Mouse (Mus musculus): ENCODE measurements around the gene Gm17657.

Gm17657 gene

GRCm38 (mm10) chr17:29549543-29550428 is at the start of gene Gm17657, which contains the start of gene Tbc1d22b:
TSS of gene Gm17657 (minus strand) at chr17:29549638.
TSS of gene Tbc1d22b (plus strand) at chr17:29549785.
- DNase-seq (ENCODE audit: low spot score in 2 of 2): peak; percentile 92 to 95

- DNase-seq (ENCODE audit: low spot score in 2 of 2): no peak
Measured at GRCm38 (mm10) chr17:29599051-29599450, 49.6 kb upstream of the Gm17657 start.

- DNase-seq (ENCODE audit: low spot score in 2 of 2): no peak
Measured at GRCm38 (mm10) chr17:29596771-29597132, 47.3 kb upstream of the Gm17657 start.

GRCm38 (mm10) chr17:29595891-29596770 is 46.7 kb upstream of the Gm17657 start:
- peak; percentile 11 to 13 for DNase-seq (ENCODE audit: low spot score in 2 of 2)

GRCm38 (mm10) chr17:29589221-29589898 is 39.9 kb upstream of the Gm17657 start:
- no peak for DNase-seq (ENCODE audit: low spot score in 2 of 2)

- no peak for DNase-seq (ENCODE audit: low spot score in 2 of 2)
Measured at GRCm38 (mm10) chr17:29586921-29587320, 37.5 kb upstream of the Gm17657 start.

- no peak for DNase-seq (ENCODE audit: low spot score in 2 of 2)
Measured at GRCm38 (mm10) chr17:29585446-29585845, 36.0 kb upstream of the Gm17657 start.

GRCm38 (mm10) chr17:29584737-29585136 is 35.3 kb upstream of the Gm17657 start:
- no peak for DNase-seq (ENCODE audit: low spot score in 2 of 2)

GRCm38 (mm10) chr17:29584306-29584705 is 34.9 kb upstream of the Gm17657 start:
- DNase-seq (ENCODE audit: low spot score in 2 of 2): no peak

- DNase-seq (ENCODE audit: low spot score in 2 of 2): no peak
Measured at GRCm38 (mm10) chr17:29583569-29583968, 34.1 kb upstream of the Gm17657 start.

- no peak for DNase-seq (ENCODE audit: low spot score in 2 of 2)
Measured at GRCm38 (mm10) chr17:29579579-29580126, 30.2 kb upstream of the Gm17657 start.

GRCm38 (mm10) chr17:29569831-29570230 is 20.4 kb upstream of the Gm17657 start:
- no peak for DNase-seq (ENCODE audit: low spot score in 2 of 2)

GRCm38 (mm10) chr17:29568435-29568834 is 19.0 kb upstream of the Gm17657 start:
- DNase-seq (ENCODE audit: low spot score in 2 of 2): no peak

- DNase-seq (ENCODE audit: low spot score in 2 of 2): no peak
Measured at GRCm38 (mm10) chr17:29565521-29565920, 16.1 kb upstream of the Gm17657 start.

GRCm38 (mm10) chr17:29558476-29558875 is 9.0 kb upstream of the Gm17657 start:
- DNase-seq (ENCODE audit: low spot score in 2 of 2): no peak

- DNase-seq (ENCODE audit: low spot score in 2 of 2): no peak
Measured at GRCm38 (mm10) chr17:29556893-29557292, 7.5 kb upstream of the Gm17657 start.

GRCm38 (mm10) chr17:29556456-29556855 is 7.0 kb upstream of the Gm17657 start:
- DNase-seq (ENCODE audit: low spot score in 2 of 2): no peak

GRCm38 (mm10) chr17:29554176-29554575 is 4.7 kb upstream of the Gm17657 start:
- no peak for DNase-seq (ENCODE audit: low spot score in 2 of 2)

- DNase-seq (ENCODE audit: low spot score in 2 of 2): no peak
Measured at GRCm38 (mm10) chr17:29552162-29552732, 2.8 kb upstream of the Gm17657 start, which contains the start of gene Tmem217. TSS of gene Tmem217 (minus strand) at chr17:29552385.

GRCm38 (mm10) chr17:29551019-29551418 is 1.6 kb upstream of the Gm17657 start:
- peak in 1 of 2 experiments; percentile 12 for DNase-seq (ENCODE audit: low spot score in 2 of 2)

GRCm38 (mm10) chr17:29548994-29549393 is 444 bp downstream of the Gm17657 start:
- no peak for DNase-seq (ENCODE audit: low spot score in 2 of 2)
